Mouse (Mus musculus): ENCODE data around the gene Klhdc3. TPM values are rescaled to one million over a fixed set of nuclear protein-coding genes. Genes with fewer than 3 reads are reported as not detected.

Klhdc3 gene
- polyA plus RNA-seq, 1 experiment from 2014 or later: 111 TPM

- Histone ChIP-seq H3K27me3 (replicated peaks; ENCODE audit: control insufficient read depth, insufficient read depth, low read length) (no peaks in the 10 kb centered on the region), H3K4me3 (ENCODE audit: low read length) (peak within 1 kb of the TSS; percentile 77), H3K9me3 (ENCODE audit: control insufficient read depth, low read length) (no peaks in the 10 kb centered on the region), H3K9ac (ENCODE audit: low read depth, low read length) (peak within 1 kb of the TSS; percentile 83), H3K36me3 (ENCODE audit: control insufficient read depth, insufficient read depth, low read length) (peaks cover 20% of the 10 kb centered on the region), H3K4me2 (ENCODE audit: low read depth, low read length) (peak within 1 kb of the TSS; percentile 85), H3K27ac (ENCODE audit: low read length) (peak within 1 kb of the TSS; percentile 93), H3K4me1 (ENCODE audit: control insufficient read depth, insufficient read depth, low read length) (peaks cover 26% of the 10 kb centered on the region)
- under 1% methylated on average over 58 of the region's 58 CpGs for WGBS
- peak; percentile 94 for ATAC-seq
Measured at GRCm38 (mm10) chr17:46650232-46651031, 30.3 kb downstream of the Klhdc3 start, which contains the start of gene Cul7. TSS of gene Cul7 (plus strand) at chr17:46650337.

GRCm38 (mm10) chr17:46649811-46650210 lies 30.9 kb downstream of the Klhdc3 start:
- Histone ChIP-seq H3K4me2 (ENCODE audit: low read depth, low read length) (peak overlapping the region; percentile 85), H3K27me3 (replicated peaks; ENCODE audit: control insufficient read depth, insufficient read depth, low read length) (no peaks in the 10 kb centered on the region), H3K9me3 (ENCODE audit: control insufficient read depth, low read length) (no peaks in the 10 kb centered on the region), H3K4me1 (ENCODE audit: control insufficient read depth, insufficient read depth, low read length) (peaks cover 27% of the 10 kb centered on the region), H3K36me3 (ENCODE audit: control insufficient read depth, insufficient read depth, low read length) (peaks cover 17% of the 10 kb centered on the region), H3K9ac (ENCODE audit: low read depth, low read length) (peak overlapping the region; percentile 83), H3K4me3 (ENCODE audit: low read length) (peak overlapping the region; percentile 77), H3K27ac (ENCODE audit: low read length) (peak overlapping the region; percentile 93)
- WGBS: 30% methylated on average over 15 of the region's 15 CpGs
- no peak for ATAC-seq

- Histone ChIP-seq H3K4me1 (ENCODE audit: control insufficient read depth, insufficient read depth, low read length) (peaks cover 28% of the 10 kb centered on the region), H3K9me3 (ENCODE audit: control insufficient read depth, low read length) (no peaks in the 10 kb centered on the region)
Measured at GRCm38 (mm10) chr17:46648436-46648835, 32.3 kb downstream of the Klhdc3 start.

GRCm38 (mm10) chr17:46647279-46647678 lies 33.4 kb downstream of the Klhdc3 start:
- WGBS: 87% methylated on average over 7 of the region's 7 CpGs
- no peaks in the 10 kb centered on the region for H3K9me3 ChIP-seq (ENCODE audit: control insufficient read depth, low read length)
- H3K4me3 ChIP-seq (ENCODE audit: low read length): peak overlapping the region; percentile 85
- H3K27ac ChIP-seq (ENCODE audit: low read length): no peak overlapping the region
- H3K36me3 ChIP-seq (ENCODE audit: control insufficient read depth, insufficient read depth, low read length): no peaks in the 10 kb centered on the region
- H3K4me1 ChIP-seq (ENCODE audit: control insufficient read depth, insufficient read depth, low read length): peaks cover 20% of the 10 kb centered on the region
- H3K27me3 ChIP-seq (replicated peaks; ENCODE audit: control insufficient read depth, insufficient read depth, low read length): no peaks in the 10 kb centered on the region
- peak overlapping the region; percentile 77 for H3K4me2 ChIP-seq (ENCODE audit: low read depth, low read length)
- peak overlapping the region; percentile 88; the same call in 1 of the 2 replicates for H3K9ac ChIP-seq (ENCODE audit: low read depth, low read length)
- no peak for ATAC-seq

More at GRCm38 (mm10) chr17:46648436-46648835, 32.3 kb downstream of the Klhdc3 start:
- Histone ChIP-seq H3K4me3 (ENCODE audit: low read length) (no peak overlapping the region), H3K27ac (ENCODE audit: low read length) (no peak overlapping the region), H3K36me3 (ENCODE audit: control insufficient read depth, insufficient read depth, low read length) (peaks cover 4% of the 10 kb centered on the region; the same call in 1 of the 2 replicates), H3K4me2 (ENCODE audit: low read depth, low read length) (no peak overlapping the region), H3K9ac (ENCODE audit: low read depth, low read length) (no peak overlapping the region), H3K27me3 (replicated peaks; ENCODE audit: control insufficient read depth, insufficient read depth, low read length) (no peaks in the 10 kb centered on the region)
- ATAC-seq: no peak
- 88% methylated on average over 9 of the region's 9 CpGs for WGBS

- peak overlapping the region; percentile 77 for H3K4me2 ChIP-seq (ENCODE audit: low read depth, low read length)
- peak overlapping the region; percentile 88 for H3K9ac ChIP-seq (ENCODE audit: low read depth, low read length)
- peaks cover 11% of the 10 kb centered on the region for H3K4me1 ChIP-seq (ENCODE audit: control insufficient read depth, insufficient read depth, low read length)
- under 1% methylated on average over 19 of the region's 19 CpGs for WGBS
- H3K36me3 ChIP-seq (ENCODE audit: control insufficient read depth, insufficient read depth, low read length): peaks cover 7% of the 10 kb centered on the region
- no peaks in the 10 kb centered on the region for H3K9me3 ChIP-seq (ENCODE audit: control insufficient read depth, low read length)
- H3K27ac ChIP-seq (ENCODE audit: low read length): peak overlapping the region; percentile 84
- ATAC-seq: peak; percentile 10
- no peaks in the 10 kb centered on the region for H3K27me3 ChIP-seq (replicated peaks; ENCODE audit: control insufficient read depth, insufficient read depth, low read length)
- H3K4me3 ChIP-seq (ENCODE audit: low read length): peak overlapping the region; percentile 85
Measured at GRCm38 (mm10) chr17:46646322-46646662, 34.4 kb downstream of the Klhdc3 start.

- Histone ChIP-seq H3K4me3 (ENCODE audit: low read length) (peak within 1 kb of the TSS; percentile 85), H3K9ac (ENCODE audit: low read depth, low read length) (peak within 1 kb of the TSS; percentile 88), H3K27me3 (replicated peaks; ENCODE audit: control insufficient read depth, insufficient read depth, low read length) (no peaks in the 10 kb centered on the region), H3K9me3 (ENCODE audit: control insufficient read depth, low read length) (no peaks in the 10 kb centered on the region), H3K27ac (ENCODE audit: low read length) (peak within 1 kb of the TSS; percentile 97), H3K36me3 (ENCODE audit: control insufficient read depth, insufficient read depth, low read length) (peaks cover 7% of the 10 kb centered on the region), H3K4me1 (ENCODE audit: control insufficient read depth, insufficient read depth, low read length) (peaks cover 7% of the 10 kb centered on the region; the same call in 1 of the 2 replicates), H3K4me2 (ENCODE audit: low read depth, low read length) (peak within 1 kb of the TSS; percentile 90)
- peak; percentile 61 for ATAC-seq
- under 1% methylated on average over 53 of the region's 53 CpGs for WGBS
Measured at GRCm38 (mm10) chr17:46645561-46646321, 35.0 kb downstream of the Klhdc3 start, which contains the start of the genes Klc4 and Mrpl2. TSS of gene Klc4 (minus strand) at chr17:46646022. TSS of gene Mrpl2 (plus strand) at chr17:46646229.

GRCm38 (mm10) chr17:46644916-46645475 lies 35.7 kb downstream of the Klhdc3 start:
- H3K27ac ChIP-seq (ENCODE audit: low read length): peak overlapping the region; percentile 97
- peak; percentile 84 for ATAC-seq
- H3K9me3 ChIP-seq (ENCODE audit: control insufficient read depth, low read length): no peaks in the 10 kb centered on the region
- peak overlapping the region; percentile 80 for H3K9ac ChIP-seq (ENCODE audit: low read depth, low read length)
- no peaks in the 10 kb centered on the region for H3K27me3 ChIP-seq (replicated peaks; ENCODE audit: control insufficient read depth, insufficient read depth, low read length)
- H3K4me1 ChIP-seq (ENCODE audit: control insufficient read depth, insufficient read depth, low read length): peaks cover 7% of the 10 kb centered on the region; the same call in 1 of the 2 replicates
- H3K4me3 ChIP-seq (ENCODE audit: low read length): peak overlapping the region; percentile 85
- peaks cover 7% of the 10 kb centered on the region for H3K36me3 ChIP-seq (ENCODE audit: control insufficient read depth, insufficient read depth, low read length)
- peak overlapping the region; percentile 90 for H3K4me2 ChIP-seq (ENCODE audit: low read depth, low read length)
- WGBS: 8% methylated on average over 11 of the region's 11 CpGs

GRCm38 (mm10) chr17:46644152-46644805 lies 36.4 kb downstream of the Klhdc3 start:
- Histone ChIP-seq H3K4me1 (ENCODE audit: control insufficient read depth, insufficient read depth, low read length) (peaks cover 7% of the 10 kb centered on the region; the same call in 1 of the 2 replicates), H3K9ac (ENCODE audit: low read depth, low read length) (peak overlapping the region; percentile 80), H3K36me3 (ENCODE audit: control insufficient read depth, insufficient read depth, low read length) (peaks cover 11% of the 10 kb centered on the region), H3K27me3 (replicated peaks; ENCODE audit: control insufficient read depth, insufficient read depth, low read length) (no peaks in the 10 kb centered on the region), H3K9me3 (ENCODE audit: control insufficient read depth, low read length) (no peaks in the 10 kb centered on the region), H3K4me2 (ENCODE audit: low read depth, low read length) (peak overlapping the region; percentile 90), H3K27ac (ENCODE audit: low read length) (peak overlapping the region; percentile 97), H3K4me3 (ENCODE audit: low read length) (peak overlapping the region; percentile 85)
- 72% methylated on average over 12 of the region's 12 CpGs for WGBS
- no peak for ATAC-seq

Measured in intestine, embryonic 16.5 days (tissue).